Mouse (Mus musculus): ENCODE measurements around the gene Adamts7.
A peak's percentile ranks its signal among the peaks of the same experiment; 100 is the strongest.

Gene Adamts7

GRCm38 (mm10) chr9:90235258-90235882 lies 72.5 kb downstream of the Adamts7 start:
- peak; percentile 67 for DNase-seq (ENCODE audit: low read depth)

GRCm38 (mm10) chr9:90236817-90237216 lies 73.9 kb downstream of the Adamts7 start:
- no peak for DNase-seq (ENCODE audit: low read depth)

GRCm38 (mm10) chr9:90237232-90238062 lies 74.6 kb downstream of the Adamts7 start:
- DNase-seq (ENCODE audit: low read depth) = no peak

GRCm38 (mm10) chr9:90240560-90240959 lies 77.7 kb downstream of the Adamts7 start:
- DNase-seq (ENCODE audit: low read depth) = no peak

GRCm38 (mm10) chr9:90241041-90241440 lies 78.2 kb downstream of the Adamts7 start:
- DNase-seq (ENCODE audit: low read depth) = no peak

GRCm38 (mm10) chr9:90241618-90242017 lies 78.7 kb downstream of the Adamts7 start:
- no peak for DNase-seq (ENCODE audit: low read depth)

GRCm38 (mm10) chr9:90242291-90242690 lies 79.4 kb downstream of the Adamts7 start:
- no peak for DNase-seq (ENCODE audit: low read depth)

- DNase-seq (ENCODE audit: low read depth) = no peak
Measured at GRCm38 (mm10) chr9:90242855-90243254, 80.0 kb downstream of the Adamts7 start.

- no peak for DNase-seq (ENCODE audit: low read depth)
Measured at GRCm38 (mm10) chr9:90244301-90245151, 81.7 kb downstream of the Adamts7 start.

- no peak for DNase-seq (ENCODE audit: low read depth)
Measured at GRCm38 (mm10) chr9:90245206-90245605, 82.3 kb downstream of the Adamts7 start.

GRCm38 (mm10) chr9:90245781-90246180 lies 82.9 kb downstream of the Adamts7 start:
- DNase-seq (ENCODE audit: low read depth) = no peak

GRCm38 (mm10) chr9:90247316-90247715 lies 84.4 kb downstream of the Adamts7 start:
- DNase-seq (ENCODE audit: low read depth) = no peak

GRCm38 (mm10) chr9:90248326-90248725 lies 85.5 kb downstream of the Adamts7 start:
- DNase-seq (ENCODE audit: low read depth) = no peak

GRCm38 (mm10) chr9:90249036-90249435 lies 86.2 kb downstream of the Adamts7 start:
- DNase-seq (ENCODE audit: low read depth) = no peak

GRCm38 (mm10) chr9:90250141-90250775 lies 87.4 kb downstream of the Adamts7 start:
- no peak for DNase-seq (ENCODE audit: low read depth)

GRCm38 (mm10) chr9:90250964-90251750 lies 88.3 kb downstream of the Adamts7 start:
- DNase-seq (ENCODE audit: low read depth) = no peak

- no peak for DNase-seq (ENCODE audit: low read depth)
Measured at GRCm38 (mm10) chr9:90253181-90253580, 90.3 kb downstream of the Adamts7 start.

GRCm38 (mm10) chr9:90255844-90256405 lies 93.1 kb downstream of the Adamts7 start:
- DNase-seq (ENCODE audit: low read depth) = peak; percentile 51

- no peak for DNase-seq (ENCODE audit: low read depth)
Measured at GRCm38 (mm10) chr9:90257220-90257619, 94.4 kb downstream of the Adamts7 start.

Measured in NIH3T3 (cell line).